Mouse (Mus musculus) bone marrow, adult 2 months (tissue): ENCODE data around the gene Ifna13.

Source experiments
- CTCF ChIP-seq: fragments of 200-500 bp; IDR thresholded peaks from 2 replicates; pipeline ENCODE4 v1.5.1; 2011; ENCODE audit warnings: low read length, control low read depth; ENCODE audit not compliant: control insufficient read depth, insufficient read depth
- POLR2A ChIP-seq: fragments of 200-500 bp; IDR thresholded peaks from 2 replicates; pipeline ENCODE4 v1.6.1; 2011; ENCODE audit warnings: low read depth, mild to moderate bottlenecking, control low read depth, low read length, borderline replicate concordance; ENCODE audit not compliant: control insufficient read depth

DNA sequence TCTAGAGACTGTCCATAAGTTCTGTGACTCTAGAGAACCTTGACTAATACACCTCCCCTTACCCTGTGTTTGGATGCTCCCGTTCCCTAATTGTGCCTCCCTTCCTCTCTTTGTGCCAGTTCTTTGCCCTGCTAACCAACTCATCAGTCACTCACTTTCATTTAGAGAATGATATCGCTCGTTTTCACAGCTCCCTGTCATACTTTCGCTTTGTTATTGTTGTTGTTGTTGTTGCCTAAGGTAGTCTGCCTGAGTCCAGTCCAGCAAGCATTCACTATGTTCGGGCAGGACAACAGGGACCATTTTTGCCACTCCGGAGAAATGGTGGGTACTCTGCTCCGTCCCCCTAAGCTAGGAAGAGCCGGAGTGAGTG, 3.6 kb downstream of the Ifna13 start:
- TF ChIP-seq CTCF (no peak), POLR2A (no peak)
